Mouse (Mus musculus): ENCODE data around the gene 9930111J21Rik2.
"Not testable (repeated sequence)": the region's sequence is repeated elsewhere in the genome, so short reads cannot be mapped to it uniquely, and the experiment has no call there.

9930111J21Rik2 gene

GRCm38 (mm10) chr11:49051093-49051891, at the start of gene 9930111J21Rik2:
9930111J21Rik2 (minus strand) TSS chr11:49051242.
- POLR2A ChIA-PET, CTCF ChIA-PET: not testable (repeated sequence)

- POLR2A ChIA-PET = interaction anchor here in 2 of 4 experiments (0.6 to 1.4 kb wide), 5 partner anchors 228 to 290 kb away, joined by 3 to 4 read pairs (median 3); partner anchors contain the start of gene Trim41 (in 1 of the 2)
- CTCF ChIA-PET = interaction anchor here in 3 of 4 experiments (0.6 to 1.7 kb wide), 6 partner anchors 59 to 326 kb away, joined by 3 to 9 read pairs (median 4); no protein-coding TSS in a partner anchor
Measured at GRCm38 (mm10) chr11:49100409-49100808, 49.4 kb upstream of the 9930111J21Rik2 start.

GRCm38 (mm10) chr11:49095367-49095766, 44.3 kb upstream of the 9930111J21Rik2 start:
- CTCF ChIA-PET = no interaction called here
- POLR2A ChIA-PET = interaction anchor here in 1 of 4 experiments (0.9 kb wide), 1 partner anchor 223 kb away, joined by 3 read pairs; no protein-coding TSS in a partner anchor

- POLR2A ChIA-PET = no interaction called here
- CTCF ChIA-PET = no interaction called here
Measured at GRCm38 (mm10) chr11:49093861-49094660, 43.0 kb upstream of the 9930111J21Rik2 start.

- ChIA-PET CTCF (interaction anchor here in 2 of 4 experiments (0.5 to 1.6 kb wide), 2 partner anchors 10 to 222 kb away, joined by 4 to 5 read pairs; no protein-coding TSS in a partner anchor), POLR2A (interaction anchor here in 1 of 4 experiments (1.6 kb wide), 1 partner anchor 11 kb away, joined by 7 read pairs; no protein-coding TSS in a partner anchor)
Measured at GRCm38 (mm10) chr11:49092786-49093185, 41.7 kb upstream of the 9930111J21Rik2 start.

- POLR2A ChIA-PET = interaction anchor here in 1 of 4 experiments (1.6 kb wide), 1 partner anchor 10 kb away, joined by 7 read pairs; no protein-coding TSS in a partner anchor
Measured at GRCm38 (mm10) chr11:49092053-49092586, 41.1 kb upstream of the 9930111J21Rik2 start.

GRCm38 (mm10) chr11:49091171-49091570, 40.1 kb upstream of the 9930111J21Rik2 start:
- ChIA-PET CTCF (interaction anchor here in 1 of 4 experiments (1.6 kb wide), 1 partner anchor 12 kb away, joined by 4 read pairs; no protein-coding TSS in a partner anchor), POLR2A (no interaction called here)

More at GRCm38 (mm10) chr11:49092053-49092586, 41.1 kb upstream of the 9930111J21Rik2 start:
- CTCF ChIA-PET = interaction anchor here in 1 of 4 experiments (1.6 kb wide), 1 partner anchor 11 kb away, joined by 4 read pairs; no protein-coding TSS in a partner anchor

- POLR2A ChIA-PET = no interaction called here
- CTCF ChIA-PET = interaction anchor here in 1 of 4 experiments (0.6 kb wide), 1 partner anchor 302 kb away, joined by 5 read pairs; no protein-coding TSS in a partner anchor
Measured at GRCm38 (mm10) chr11:49090551-49090950, 39.5 kb upstream of the 9930111J21Rik2 start.

- POLR2A ChIA-PET = no interaction called here
- CTCF ChIA-PET = interaction anchor here in 1 of 4 experiments (0.6 kb wide), 1 partner anchor 301 kb away, joined by 5 read pairs; no protein-coding TSS in a partner anchor
Measured at GRCm38 (mm10) chr11:49089735-49090507, 38.9 kb upstream of the 9930111J21Rik2 start.

GRCm38 (mm10) chr11:49088990-49089652, 38.1 kb upstream of the 9930111J21Rik2 start:
- ChIA-PET CTCF (interaction anchor here in 1 of 4 experiments (0.6 kb wide), 1 partner anchor 218 kb away, joined by 5 read pairs; no protein-coding TSS in a partner anchor), POLR2A (no interaction called here)

- CTCF ChIA-PET = interaction anchor here in 1 of 4 experiments (0.6 to 1.3 kb wide), 2 partner anchors 22 to 217 kb away, joined by 3 to 5 read pairs; no protein-coding TSS in a partner anchor
Measured at GRCm38 (mm10) chr11:49087830-49088616, 37.0 kb upstream of the 9930111J21Rik2 start.

GRCm38 (mm10) chr11:49086858-49087361, 35.9 kb upstream of the 9930111J21Rik2 start:
- ChIA-PET CTCF (interaction anchor here in 1 of 4 experiments (1.0 kb wide), 1 partner anchor 212 kb away, joined by 3 read pairs; no protein-coding TSS in a partner anchor), POLR2A (no interaction called here)

More at GRCm38 (mm10) chr11:49087830-49088616, 37.0 kb upstream of the 9930111J21Rik2 start:
- POLR2A ChIA-PET = no interaction called here

GRCm38 (mm10) chr11:49084875-49085274, 33.8 kb upstream of the 9930111J21Rik2 start:
- ChIA-PET POLR2A (no interaction called here), CTCF (no interaction called here)

GRCm38 (mm10) chr11:49084385-49084784, 33.3 kb upstream of the 9930111J21Rik2 start:
- ChIA-PET CTCF (no interaction called here), POLR2A (interaction anchor here in 1 of 4 experiments (0.6 kb wide), 1 partner anchor 118 kb away, joined by 6 read pairs; no protein-coding TSS in a partner anchor)

GRCm38 (mm10) chr11:49083808-49084207, 32.8 kb upstream of the 9930111J21Rik2 start:
- ChIA-PET CTCF (no interaction called here), POLR2A (no interaction called here)

- ChIA-PET POLR2A (no interaction called here), CTCF (no interaction called here)
Measured at GRCm38 (mm10) chr11:49083146-49083545, 32.1 kb upstream of the 9930111J21Rik2 start.

- POLR2A ChIA-PET = interaction anchor here in 2 of 4 experiments (0.6 to 1.2 kb wide), 2 partner anchors 11 to 285 kb away, joined by 6 to 7 read pairs; no protein-coding TSS in a partner anchor
- CTCF ChIA-PET = no interaction called here
Measured at GRCm38 (mm10) chr11:49081886-49082285, 30.8 kb upstream of the 9930111J21Rik2 start.
